Mouse (Mus musculus): Measurements from ENCODE around the gene Mccc2. TPM values are rescaled to one million over a fixed set of nuclear protein-coding genes. Genes with fewer than 3 reads are reported as not detected.
"Not testable (repeated sequence)": the region's sequence is repeated elsewhere in the genome, so short reads cannot be mapped to it uniquely, and the experiment has no call there.

Mccc2 gene
- 38.3 and 38.7 TPM in 2 replicates for polyA plus RNA-seq (2015; fragmentation: Nextera tagmentation; extraction: Ambion mirVana)

DNA sequence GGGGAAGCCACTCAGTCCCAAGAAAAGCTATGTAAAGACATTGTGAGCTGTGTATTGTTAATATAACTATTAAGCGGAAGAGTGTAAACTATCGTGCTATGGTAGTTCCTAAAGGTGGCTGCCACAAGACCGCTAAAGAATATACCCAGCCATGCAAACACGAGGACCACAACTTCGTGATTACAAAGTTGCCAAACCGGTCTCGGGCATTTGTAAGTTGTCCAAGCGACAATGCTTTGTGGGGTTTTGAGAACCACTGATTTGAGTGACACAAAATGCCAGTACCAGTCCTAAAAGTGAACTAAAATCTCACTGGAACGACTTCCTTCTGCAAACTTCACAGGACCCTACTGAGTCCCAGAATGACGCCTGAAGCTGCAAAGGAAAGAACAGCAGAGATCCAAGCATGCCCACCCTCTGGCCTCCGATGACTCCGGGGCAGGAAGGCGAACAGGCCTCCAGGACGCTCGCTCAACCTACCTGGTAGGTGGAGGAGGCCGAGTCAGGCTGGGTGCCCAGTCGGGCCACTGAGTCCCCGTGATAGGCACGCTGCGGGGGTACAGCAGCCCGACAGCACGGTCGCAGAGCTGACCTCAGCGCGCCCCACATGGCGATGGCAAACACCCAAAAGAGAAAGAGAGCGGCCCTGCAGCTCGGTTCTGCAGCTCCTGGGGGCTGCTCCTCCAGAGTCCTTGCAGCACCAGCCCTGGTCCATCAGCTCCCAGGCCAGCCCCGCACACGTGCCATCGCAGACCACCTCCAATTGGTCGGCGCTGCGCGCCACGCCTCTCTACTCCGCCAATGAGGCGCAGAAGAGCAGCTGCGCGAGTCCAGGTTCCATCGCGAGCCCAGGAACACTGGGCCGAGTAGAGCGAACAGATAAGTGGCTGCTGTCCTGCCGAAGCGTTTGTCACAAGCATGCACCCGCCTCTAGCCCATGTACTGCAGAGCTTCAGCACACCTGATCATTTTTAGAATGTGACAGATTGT, at the start of gene Mccc2:
Gene Mccc2 (minus strand): TSS at position 734 of the 990 bp plus-strand sequence.
- Histone ChIP-seq H3K27me3 (replicated peaks) (no peaks in the 10 kb centered on the region), H3K9ac (replicated peaks) (peak within 1 kb of the TSS; percentile 63), H3K9me3 (replicated peaks) (no peaks in the 10 kb centered on the region), H3K36me3 (no peaks in the 10 kb centered on the region), H3K27ac (replicated peaks) (peak within 1 kb of the TSS; percentile 76), H3K4me1 (peaks cover 23% of the 10 kb centered on the region), H3K4me2 (peak within 1 kb of the TSS; percentile 91), H3K4me3 (replicated peaks) (peak within 1 kb of the TSS; percentile 60)
- WGBS: 4% methylated on average over 47 of the region's 47 CpGs
- ATAC-seq (ENCODE audit: low FRiP score): peak; percentile 100

DNA sequence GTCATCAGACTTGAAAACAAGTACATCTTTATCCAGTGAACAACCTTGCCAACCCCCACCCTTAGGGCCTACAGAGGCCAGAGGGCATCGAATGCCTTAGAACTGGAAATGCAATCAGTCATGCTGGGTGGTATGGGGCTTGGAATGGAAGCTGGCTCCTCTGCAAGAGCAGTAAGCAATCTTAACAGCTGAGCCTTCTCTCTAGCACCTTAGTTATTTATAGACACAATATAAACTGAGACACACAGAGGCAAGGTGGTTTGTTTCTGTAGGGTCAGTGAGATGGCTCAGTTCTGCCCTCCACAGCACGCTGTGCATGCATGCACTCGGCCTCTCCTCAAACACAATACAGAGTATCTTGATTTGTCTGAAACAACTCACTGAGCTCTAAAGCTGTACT, 48.5 kb upstream of the Mccc2 start:
- H3K4me3 ChIP-seq (replicated peaks): no peak overlapping the region
- no peak for ATAC-seq (ENCODE audit: low FRiP score)
- H3K9me3 ChIP-seq (replicated peaks): no peaks in the 10 kb centered on the region
- no peak overlapping the region for H3K9ac ChIP-seq (replicated peaks)
- H3K36me3 ChIP-seq: peaks cover 71% of the 10 kb centered on the region
- no peaks in the 10 kb centered on the region for H3K4me1 ChIP-seq
- no peaks in the 10 kb centered on the region for H3K27me3 ChIP-seq (replicated peaks)
- 98% methylated on average over 3 of the region's 3 CpGs for WGBS
- H3K27ac ChIP-seq (replicated peaks): no peak overlapping the region
- H3K4me2 ChIP-seq: no peak overlapping the region

DNA sequence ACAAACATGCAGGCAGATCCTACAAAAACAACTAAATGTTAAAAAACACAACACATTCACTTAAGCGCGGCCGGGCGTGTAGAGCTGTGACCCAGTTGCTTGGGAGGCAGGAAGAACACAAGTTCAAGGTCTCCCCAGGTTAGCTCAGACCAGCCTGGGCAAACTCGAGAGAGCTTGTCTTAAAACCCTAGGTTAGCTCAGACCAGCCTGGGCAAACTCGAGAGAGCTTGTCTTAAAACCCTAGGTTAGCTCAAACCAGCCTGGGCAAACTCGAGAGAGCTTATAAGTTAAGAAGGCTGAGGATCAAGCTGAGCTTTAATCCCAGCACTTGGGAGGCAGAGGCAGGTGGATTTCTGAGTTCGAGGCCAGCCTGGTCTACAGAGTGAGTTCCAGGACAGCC, 42.3 kb upstream of the Mccc2 start:
- not testable (repeated sequence) for H3K9me3 ChIP-seq (replicated peaks); H3K27me3 ChIP-seq (replicated peaks); H3K9ac ChIP-seq (replicated peaks); H3K4me1 ChIP-seq; H3K4me3 ChIP-seq (replicated peaks); H3K4me2 ChIP-seq; ATAC-seq (ENCODE audit: low FRiP score); H3K27ac ChIP-seq (replicated peaks)
- H3K36me3 ChIP-seq: peaks cover 79% of the 10 kb centered on the region
- WGBS: 97% methylated on average over 8 of the region's 8 CpGs

DNA sequence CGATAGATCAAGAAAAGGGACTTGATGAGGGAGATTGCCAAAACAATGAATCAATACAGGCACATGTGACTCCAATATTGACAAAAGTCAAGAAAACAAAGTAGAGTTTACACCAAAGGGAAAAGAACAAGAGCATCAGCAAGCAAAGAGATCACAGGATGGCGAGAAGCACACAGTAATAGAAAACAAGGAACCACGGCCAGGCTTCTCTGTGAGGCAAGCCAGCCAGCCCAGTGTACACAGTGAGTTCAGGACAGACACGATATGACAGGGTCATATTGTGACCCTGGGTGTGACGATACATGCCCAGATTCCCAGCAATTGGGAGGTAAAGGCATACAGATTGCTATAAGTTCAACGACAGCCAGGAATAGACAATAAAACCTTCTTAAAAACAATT, 10.6 kb upstream of the Mccc2 start:
- Histone ChIP-seq H3K9ac (replicated peaks) (no peak overlapping the region), H3K9me3 (replicated peaks) (no peaks in the 10 kb centered on the region), H3K4me3 (replicated peaks) (no peak overlapping the region), H3K27me3 (replicated peaks) (no peaks in the 10 kb centered on the region), H3K4me2 (no peak overlapping the region), H3K27ac (replicated peaks) (no peak overlapping the region), H3K36me3 (peaks cover 61% of the 10 kb centered on the region), H3K4me1 (no peaks in the 10 kb centered on the region)
- ATAC-seq (ENCODE audit: low FRiP score): no peak
- 89% methylated on average over 6 of the region's 6 CpGs for WGBS

DNA sequence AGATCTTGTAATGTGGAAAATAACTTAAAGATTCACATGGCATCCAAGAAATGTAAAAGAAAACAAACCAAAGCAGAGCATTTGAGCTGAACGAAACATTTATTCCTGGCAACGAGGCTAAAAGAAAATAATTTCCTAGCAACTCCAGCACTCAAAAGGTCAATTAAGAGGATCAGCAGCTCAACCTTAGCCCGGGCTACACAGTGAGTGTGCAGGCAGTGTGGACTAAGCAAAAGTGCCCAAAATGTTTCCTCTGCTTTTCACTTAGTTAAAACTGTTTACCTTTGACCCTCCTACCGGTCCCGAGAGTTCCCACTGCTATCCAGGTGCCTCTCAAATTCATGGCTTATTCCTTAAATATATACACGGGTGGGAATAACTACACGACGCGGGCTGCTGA, 1.5 kb upstream of the Mccc2 start:
- Histone ChIP-seq H3K4me2 (no peak overlapping the region), H3K9me3 (replicated peaks) (no peaks in the 10 kb centered on the region), H3K36me3 (0 out of 2 replicates have a peak, but pooled peaks cover 3% of the 10 kb centered on the region), H3K9ac (replicated peaks) (no peak overlapping the region), H3K27ac (replicated peaks) (no peak overlapping the region), H3K4me1 (peaks cover 23% of the 10 kb centered on the region), H3K27me3 (replicated peaks) (no peaks in the 10 kb centered on the region), H3K4me3 (replicated peaks) (no peak overlapping the region)
- 95% methylated on average over 9 of the region's 9 CpGs for WGBS
- ATAC-seq (ENCODE audit: low FRiP score): no peak

DNA sequence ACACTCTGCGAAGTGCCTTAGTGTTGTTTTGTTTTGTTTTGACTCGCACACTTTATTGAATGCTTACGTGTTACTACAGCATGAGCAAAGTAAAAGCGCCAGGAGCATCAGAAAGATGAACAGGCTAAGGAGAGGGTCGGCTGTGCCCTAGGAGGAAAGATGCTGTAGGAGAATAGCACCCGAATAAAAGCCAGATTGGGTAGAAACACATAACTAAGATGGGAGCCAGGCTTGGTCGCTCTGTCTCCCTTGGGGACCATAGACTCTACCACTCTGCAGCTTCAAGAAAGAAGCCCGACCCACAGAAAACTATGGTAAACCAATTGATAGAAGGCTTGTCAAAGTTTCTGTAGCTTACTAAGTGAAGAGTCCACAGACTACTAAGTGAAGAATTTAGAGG, 498 bp upstream of the Mccc2 start:
- peak; percentile 58 for ATAC-seq (ENCODE audit: low FRiP score)

DNA sequence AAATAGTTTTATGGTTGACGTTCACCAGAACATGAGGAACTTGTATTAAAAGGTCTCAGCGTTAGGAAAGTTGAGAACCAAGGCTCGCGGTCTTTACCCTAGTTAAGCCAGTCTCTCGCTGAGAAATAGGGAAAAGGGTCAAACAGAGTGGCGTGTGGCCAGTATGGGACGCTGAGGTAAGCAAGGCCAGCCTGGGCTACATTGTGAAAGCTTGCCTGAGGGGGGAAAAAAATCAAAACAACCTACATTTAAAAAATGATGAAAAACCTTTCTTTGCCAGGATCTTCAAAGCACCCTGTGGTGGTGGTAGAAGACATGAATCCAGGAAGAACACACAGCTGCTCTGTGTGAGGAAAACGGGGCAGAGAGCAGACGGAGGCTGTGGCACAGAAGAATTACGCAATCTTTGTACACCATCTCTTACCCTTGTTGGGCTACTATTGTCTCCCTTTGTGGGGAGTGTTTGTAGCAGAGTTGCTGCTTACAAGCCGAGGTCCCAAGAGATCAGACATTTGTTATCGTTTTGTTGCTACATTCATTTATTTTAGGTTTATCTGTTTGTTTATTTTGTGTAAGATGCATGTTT, 9.4 kb downstream of the Mccc2 start:
- WGBS: 90% methylated on average over 12 of the region's 12 CpGs
- Histone ChIP-seq H3K27ac (replicated peaks) (no peak overlapping the region), H3K9ac (replicated peaks) (no peak overlapping the region), H3K36me3 (no peaks in the 10 kb centered on the region), H3K27me3 (replicated peaks) (no peaks in the 10 kb centered on the region), H3K4me2 (no peak overlapping the region), H3K4me3 (replicated peaks) (no peak overlapping the region), H3K4me1 (peaks cover 2% of the 10 kb centered on the region; the same call in 1 of the 2 replicates), H3K9me3 (replicated peaks) (no peaks in the 10 kb centered on the region)
- ATAC-seq (ENCODE audit: low FRiP score): no peak

More for the DNA sequence above, 498 bp upstream of the Mccc2 start:
- no peaks in the 10 kb centered on the region for H3K9me3 ChIP-seq (replicated peaks)
- H3K4me2 ChIP-seq: peak overlapping the region; percentile 91
- H3K27ac ChIP-seq (replicated peaks): peak overlapping the region; percentile 76
- no peaks in the 10 kb centered on the region for H3K27me3 ChIP-seq (replicated peaks)
- peak overlapping the region; percentile 60 for H3K4me3 ChIP-seq (replicated peaks)
- no peaks in the 10 kb centered on the region for H3K36me3 ChIP-seq
- peaks cover 23% of the 10 kb centered on the region for H3K4me1 ChIP-seq
- 6% methylated on average over 8 of the region's 8 CpGs for WGBS
- H3K9ac ChIP-seq (replicated peaks): peak overlapping the region; percentile 48

DNA sequence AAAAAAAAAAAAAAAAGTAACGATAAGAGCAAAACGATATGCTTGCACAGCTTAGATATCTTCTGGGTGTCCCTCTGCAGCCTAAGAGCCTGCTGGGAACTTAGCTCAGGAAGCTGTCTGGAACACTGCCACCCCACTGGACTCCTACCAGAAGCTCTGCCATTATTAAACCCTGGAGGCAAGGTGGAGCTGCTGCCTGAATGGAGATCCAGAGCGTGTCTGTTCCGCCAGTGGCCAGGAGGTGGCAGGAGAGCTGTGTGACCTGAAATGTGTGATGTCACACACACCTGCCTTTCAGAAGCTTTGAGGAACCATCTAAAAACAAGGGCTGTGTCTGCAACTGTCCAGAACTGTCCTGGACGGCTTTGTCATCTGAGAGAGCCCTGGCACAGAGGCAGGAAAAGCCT, 13.6 kb downstream of the Mccc2 start:
- no peaks in the 10 kb centered on the region for H3K9me3 ChIP-seq (replicated peaks)
- peak; percentile 78; the same call in 1 of the 2 replicates for ATAC-seq (ENCODE audit: low FRiP score)
- H3K9ac ChIP-seq (replicated peaks): no peak overlapping the region
- no peaks in the 10 kb centered on the region for H3K27me3 ChIP-seq (replicated peaks)
- no peaks in the 10 kb centered on the region for H3K4me1 ChIP-seq
- 32% methylated on average over 5 of the region's 5 CpGs for WGBS
- H3K4me3 ChIP-seq (replicated peaks): no peak overlapping the region
- no peak overlapping the region for H3K27ac ChIP-seq (replicated peaks)
- no peaks in the 10 kb centered on the region for H3K36me3 ChIP-seq
- no peak overlapping the region for H3K4me2 ChIP-seq

DNA sequence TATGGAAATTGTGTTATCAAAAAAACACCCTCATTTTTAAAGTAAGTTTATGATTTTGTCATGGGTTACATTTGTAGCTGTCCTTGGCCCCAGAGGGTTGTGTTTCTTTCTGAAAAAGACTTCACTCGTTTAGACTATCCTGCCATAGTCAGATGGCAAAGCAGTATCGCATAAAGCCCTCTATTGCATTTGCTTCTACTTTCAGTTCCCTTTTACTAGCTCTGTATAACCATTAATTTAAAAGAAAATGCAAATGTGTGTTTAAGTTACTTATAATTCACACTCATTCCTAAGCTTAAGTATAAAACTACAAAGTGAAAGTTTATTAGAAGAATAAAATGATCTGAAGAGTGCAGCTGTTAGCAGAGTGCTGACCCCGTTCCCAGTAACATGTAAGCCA, 16.4 kb downstream of the Mccc2 start:
- Histone ChIP-seq H3K9me3 (replicated peaks) (no peaks in the 10 kb centered on the region), H3K27ac (replicated peaks) (no peak overlapping the region), H3K4me1 (no peaks in the 10 kb centered on the region), H3K4me3 (replicated peaks) (no peak overlapping the region), H3K36me3 (no peaks in the 10 kb centered on the region), H3K27me3 (replicated peaks) (no peaks in the 10 kb centered on the region), H3K4me2 (no peak overlapping the region), H3K9ac (replicated peaks) (no peak overlapping the region)
- WGBS: 93% methylated on average over 3 of the region's 3 CpGs
- ATAC-seq (ENCODE audit: low FRiP score): no peak

DNA sequence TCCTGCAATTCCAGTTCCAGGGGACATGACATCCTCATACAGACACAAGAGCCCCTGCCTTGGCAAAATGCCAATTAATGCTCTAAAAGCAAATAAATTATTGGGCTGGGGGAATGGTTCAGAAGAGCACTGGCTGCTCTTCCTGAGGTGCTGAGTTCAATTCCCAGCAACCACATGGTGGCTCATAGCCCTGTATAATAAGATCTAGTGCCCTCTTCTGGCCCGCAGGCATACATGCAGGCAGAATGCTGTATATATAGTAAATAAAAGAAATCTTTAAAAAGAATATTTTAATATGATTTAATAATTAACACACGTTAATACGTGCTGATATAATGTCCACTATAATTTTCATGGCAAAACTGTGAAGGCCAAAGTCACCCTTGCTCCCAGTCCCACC, 17.3 kb downstream of the Mccc2 start:
- 85% methylated on average over 3 of the region's 3 CpGs for WGBS
- Histone ChIP-seq H3K36me3 (no peaks in the 10 kb centered on the region), H3K4me1 (no peaks in the 10 kb centered on the region), H3K27me3 (replicated peaks) (no peaks in the 10 kb centered on the region), H3K4me3 (replicated peaks) (no peak overlapping the region), H3K4me2 (no peak overlapping the region), H3K9me3 (replicated peaks) (no peaks in the 10 kb centered on the region), H3K9ac (replicated peaks) (no peak overlapping the region), H3K27ac (replicated peaks) (no peak overlapping the region)
- ATAC-seq (ENCODE audit: low FRiP score): no peak

DNA sequence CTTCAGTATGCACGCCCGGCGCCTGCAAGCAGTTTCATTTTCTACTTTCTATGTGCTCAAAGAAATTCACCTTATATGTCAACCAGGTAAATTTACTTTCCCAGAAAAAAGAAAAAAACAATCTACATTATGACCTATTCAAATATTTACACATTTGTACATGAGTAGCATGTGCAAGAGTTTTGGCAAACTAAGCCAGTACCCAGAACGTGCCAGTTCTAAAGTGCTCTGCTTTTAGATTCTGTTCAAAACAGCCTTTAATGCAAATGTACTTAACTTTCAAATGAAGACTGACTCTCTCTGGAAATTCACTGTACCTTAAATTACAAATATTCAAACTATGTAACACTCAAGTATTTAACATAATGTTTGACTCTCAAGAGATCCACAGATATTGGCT, 25.8 kb downstream of the Mccc2 start:
- Histone ChIP-seq H3K9me3 (replicated peaks) (no peaks in the 10 kb centered on the region), H3K4me3 (replicated peaks) (no peak overlapping the region), H3K4me1 (no peaks in the 10 kb centered on the region), H3K36me3 (peaks cover 12% of the 10 kb centered on the region), H3K27ac (replicated peaks) (no peak overlapping the region), H3K27me3 (replicated peaks) (no peaks in the 10 kb centered on the region), H3K9ac (replicated peaks) (no peak overlapping the region), H3K4me2 (no peak overlapping the region)
- WGBS: 92% methylated on average over 4 of the region's 4 CpGs
- ATAC-seq (ENCODE audit: low FRiP score): no peak

DNA sequence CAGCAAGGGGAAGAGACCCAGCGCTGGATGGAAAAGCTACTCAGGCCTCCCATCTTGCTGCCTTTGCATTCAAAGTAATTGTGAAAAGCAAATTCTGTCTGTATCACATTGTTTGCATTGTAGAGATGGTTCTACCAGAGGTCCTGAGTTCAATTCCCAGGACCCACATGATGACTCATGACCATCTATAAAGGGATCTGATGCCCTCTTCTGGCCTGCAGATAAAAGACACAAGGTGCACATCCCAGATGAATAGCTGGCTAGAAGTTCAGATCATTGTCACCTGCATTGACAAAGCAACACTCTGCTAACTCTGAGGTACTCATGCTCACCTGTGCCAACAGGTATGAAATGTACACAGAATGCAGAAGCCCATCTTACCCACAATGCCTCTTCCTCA, 32.1 kb downstream of the Mccc2 start:
- H3K27ac ChIP-seq (replicated peaks): no peak overlapping the region
- H3K4me2 ChIP-seq: no peak overlapping the region
- H3K9me3 ChIP-seq (replicated peaks): no peaks in the 10 kb centered on the region
- H3K27me3 ChIP-seq (replicated peaks): no peaks in the 10 kb centered on the region
- H3K9ac ChIP-seq (replicated peaks): no peak overlapping the region
- no peak for ATAC-seq (ENCODE audit: low FRiP score)
- peaks cover 6% of the 10 kb centered on the region for H3K36me3 ChIP-seq
- no peak overlapping the region for H3K4me3 ChIP-seq (replicated peaks)
- WGBS: 91% methylated on average over 1 of the region's 1 CpGs
- H3K4me1 ChIP-seq: no peaks in the 10 kb centered on the region
